Mouse (Mus musculus) cerebellum, adult 9-11 months (tissue): Measurements from ENCODE around the gene Nsmf.

Experiments
- DNase-seq: peaks from one replicate; pipeline ENCODE4 v3.0.0; 2022

Nsmf gene

DNA sequence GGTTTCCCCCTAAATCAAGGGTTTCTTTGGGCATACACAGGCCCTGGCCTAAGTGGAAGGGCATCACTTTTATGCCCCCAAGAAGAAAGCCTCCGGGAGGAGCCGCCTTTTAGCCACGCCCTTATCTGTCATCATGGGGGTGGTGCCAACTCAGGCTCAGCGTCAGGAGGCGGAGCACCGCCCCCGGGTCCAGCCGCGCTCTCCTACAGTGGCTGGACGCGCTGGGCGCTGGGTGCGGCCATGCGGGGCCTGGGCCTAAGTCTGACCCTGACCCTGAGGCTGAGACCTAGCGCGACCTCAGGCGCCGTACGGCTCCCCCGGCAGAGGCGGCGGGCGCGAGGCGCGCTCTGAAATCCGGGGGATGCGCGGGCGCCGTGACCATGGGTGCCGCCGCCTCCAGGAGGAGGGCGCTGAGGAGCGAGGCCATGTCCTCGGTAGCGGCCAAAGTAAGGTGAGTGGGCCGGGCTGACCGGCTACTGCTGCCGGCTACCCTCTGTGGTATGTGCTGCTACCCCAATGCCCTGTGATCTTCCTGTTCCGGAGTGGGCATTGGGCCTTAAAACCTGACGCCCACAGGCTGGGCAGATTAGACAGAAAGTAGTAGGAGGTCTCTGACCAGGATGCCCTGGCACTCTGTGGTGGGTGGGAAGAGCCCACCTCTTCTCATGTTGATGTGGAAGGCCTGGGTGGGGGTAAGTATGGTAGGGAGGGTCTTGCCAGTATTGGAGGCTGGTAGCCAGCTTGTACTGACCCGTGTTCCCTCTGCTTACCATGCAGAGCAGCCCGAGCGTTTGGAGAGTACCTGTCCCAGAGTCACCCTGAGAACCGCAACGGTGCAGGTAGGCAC, at the start of gene Nsmf:
Gene Nsmf, plus strand, starts transcription at position 135 of the 847 bp plus-strand sequence.
- DNase-seq = peak; percentile 82

GRCm38 (mm10) chr2:25006767-25007166, 47.4 kb upstream of the Nsmf start:
- DNase-seq = no peak

- no peak for DNase-seq
These were observed 45.9 kb upstream of the Nsmf start for GRCm38 (mm10) chr2:25008250-25008649.

DNA sequence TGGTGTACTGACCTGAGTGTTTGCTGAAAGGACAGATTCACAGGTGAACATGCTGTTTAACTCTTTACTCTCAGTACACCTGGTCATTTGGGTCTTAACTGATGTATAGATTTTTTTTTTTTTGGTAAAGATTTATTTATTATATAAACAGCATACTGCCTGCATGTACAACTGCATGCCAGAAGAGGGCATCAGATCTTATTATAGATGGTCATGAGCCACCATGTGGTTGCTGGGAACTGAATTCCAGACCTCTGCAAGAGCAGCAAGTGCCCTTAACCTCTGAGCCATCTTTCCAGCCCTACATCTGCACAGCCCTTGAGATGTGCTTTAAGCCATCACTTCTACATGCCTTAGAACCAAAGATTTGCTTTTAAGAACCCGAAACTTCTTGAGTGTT, 31.5 kb upstream of the Nsmf start:
- no peak for DNase-seq

- no peak for DNase-seq
These were observed 29.0 kb upstream of the Nsmf start for GRCm38 (mm10) chr2:25025109-25025508.

- DNase-seq = no peak
These were observed 19.2 kb upstream of the Nsmf start for GRCm38 (mm10) chr2:25034994-25035393.

DNA sequence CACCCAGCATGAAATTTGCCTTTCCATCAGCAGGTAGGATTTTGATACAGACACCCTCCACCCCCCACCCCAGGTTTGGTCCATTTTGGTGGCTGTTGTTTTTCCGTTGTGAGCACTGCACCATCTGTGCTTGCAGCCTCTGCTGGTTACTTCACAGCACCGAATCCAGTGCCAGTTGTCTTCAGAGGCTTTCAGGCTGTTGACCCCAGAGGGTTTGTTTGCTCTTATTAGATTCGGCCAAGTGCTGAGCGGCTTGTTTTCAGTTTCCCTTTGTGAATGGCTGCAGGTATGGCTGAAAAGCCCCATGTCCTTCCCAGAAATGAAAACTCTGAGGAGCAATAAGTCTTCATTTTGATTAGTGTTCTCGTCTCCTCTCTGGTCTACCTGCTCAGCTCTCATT, 14.1 kb upstream of the Nsmf start:
- DNase-seq = no peak

- peak; percentile 91 for DNase-seq
These were observed 3.2 kb upstream of the Nsmf start for GRCm38 (mm10) chr2:25050921-25051320.

GRCm38 (mm10) chr2:25051450-25051849, 2.7 kb upstream of the Nsmf start:
- no peak for DNase-seq

GRCm38 (mm10) chr2:25053101-25053500, 1.1 kb upstream of the Nsmf start:
- DNase-seq = no peak

DNA sequence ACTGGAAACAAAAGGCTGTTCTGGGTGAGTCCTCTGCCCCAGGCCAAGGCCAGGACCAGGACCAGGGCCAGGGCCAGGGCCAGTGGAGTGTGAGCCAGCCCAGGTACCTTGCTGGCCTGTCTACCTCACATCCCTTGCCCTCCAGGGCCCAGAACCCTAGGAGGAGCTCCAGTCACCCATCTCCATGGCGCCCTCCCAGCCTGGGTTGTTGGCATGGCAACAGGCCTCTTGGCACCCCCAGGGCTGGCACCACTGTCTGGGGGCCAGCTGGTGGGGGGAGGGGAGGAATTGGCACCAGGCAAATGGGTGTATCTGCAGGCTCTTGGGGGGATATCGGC, 882 bp downstream of the Nsmf start:
- peak; percentile 69 for DNase-seq

DNA sequence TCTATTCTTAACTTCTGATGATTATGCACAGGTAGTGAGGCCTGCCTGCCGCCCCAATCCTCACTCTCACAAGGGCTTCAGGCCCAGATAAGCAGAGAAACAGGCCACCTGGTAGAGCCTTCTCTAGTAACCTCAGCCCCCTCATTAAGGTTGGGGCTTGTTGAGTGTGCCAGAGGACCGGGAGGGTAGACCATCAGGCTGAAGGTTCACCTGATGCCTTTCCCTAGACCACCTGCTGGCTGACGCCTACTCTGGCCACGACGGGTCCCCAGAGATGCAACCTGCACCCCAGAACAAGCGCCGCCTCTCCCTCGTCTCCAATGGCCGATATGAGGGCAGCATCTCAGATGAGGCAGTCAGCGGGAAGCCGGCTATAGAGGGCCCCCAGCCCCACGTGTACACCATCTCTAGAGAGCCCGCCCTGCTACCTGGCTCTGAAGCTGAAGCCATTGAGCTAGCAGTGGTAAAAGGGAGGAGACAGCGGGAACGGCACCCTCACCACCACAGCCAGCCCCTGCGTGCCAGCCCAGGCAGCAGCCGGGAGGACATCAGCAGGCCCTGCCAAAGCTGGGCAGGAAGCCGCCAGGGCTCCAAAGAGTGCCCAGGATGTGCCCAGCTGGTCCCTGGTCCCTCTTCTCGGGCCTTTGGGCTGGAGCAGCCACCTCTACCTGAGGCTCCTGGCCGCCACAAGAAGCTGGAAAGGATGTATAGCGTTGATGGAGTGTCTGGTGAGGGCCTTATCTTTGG, 1.4 kb downstream of the Nsmf start:
- peak; percentile 40 for DNase-seq

- no peak for DNase-seq
These were observed 4.8 kb downstream of the Nsmf start for GRCm38 (mm10) chr2:25058926-25059325.

GRCm38 (mm10) chr2:25063523-25063922, 9.4 kb downstream of the Nsmf start:
- no peak for DNase-seq

GRCm38 (mm10) chr2:25064285-25064684, 10.1 kb downstream of the Nsmf start:
- no peak for DNase-seq

GRCm38 (mm10) chr2:25065537-25065936, 11.4 kb downstream of the Nsmf start:
- DNase-seq = no peak

DNA sequence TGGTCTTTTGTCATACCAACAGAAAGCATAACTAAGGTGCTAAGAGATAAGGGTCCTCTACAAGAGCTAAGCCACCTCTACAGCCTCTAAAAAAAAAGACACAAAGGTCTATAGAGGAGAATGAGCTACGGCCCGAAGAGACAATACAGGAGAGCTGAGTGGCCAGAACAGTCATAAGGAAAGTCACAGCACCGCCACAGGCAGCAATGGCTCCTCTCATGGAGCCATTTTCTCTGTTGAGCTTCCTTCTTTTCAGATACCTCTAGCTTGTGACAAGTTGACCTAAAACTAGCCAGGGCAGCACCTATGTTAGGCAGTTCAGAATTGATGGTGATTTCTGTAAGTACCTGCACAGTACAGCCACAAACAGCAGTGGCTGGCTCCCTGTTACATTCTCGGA, 12.4 kb downstream of the Nsmf start:
- DNase-seq = no peak

GRCm38 (mm10) chr2:25069537-25069936, 15.4 kb downstream of the Nsmf start:
- DNase-seq = no peak

DNA sequence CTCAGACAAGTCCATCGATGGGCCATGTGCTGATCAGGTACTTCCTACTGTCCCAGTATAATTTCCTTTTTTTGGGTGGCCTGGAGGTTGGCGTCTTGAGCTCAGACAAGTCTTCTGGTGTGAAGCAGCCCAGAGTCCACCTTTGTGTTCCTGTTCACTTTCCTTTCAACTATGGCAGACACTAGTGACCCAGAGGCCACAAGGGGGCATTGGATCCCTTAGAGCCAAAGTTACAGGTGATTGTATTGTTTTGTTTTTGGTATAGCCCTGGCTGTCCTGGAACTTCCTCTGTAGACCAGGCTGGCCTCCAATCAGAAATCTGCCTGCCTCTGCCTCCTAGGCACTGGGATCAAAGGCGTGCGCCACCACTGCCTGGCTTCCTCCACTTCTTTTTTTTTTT, 18.2 kb downstream of the Nsmf start:
- no peak for DNase-seq

DNA sequence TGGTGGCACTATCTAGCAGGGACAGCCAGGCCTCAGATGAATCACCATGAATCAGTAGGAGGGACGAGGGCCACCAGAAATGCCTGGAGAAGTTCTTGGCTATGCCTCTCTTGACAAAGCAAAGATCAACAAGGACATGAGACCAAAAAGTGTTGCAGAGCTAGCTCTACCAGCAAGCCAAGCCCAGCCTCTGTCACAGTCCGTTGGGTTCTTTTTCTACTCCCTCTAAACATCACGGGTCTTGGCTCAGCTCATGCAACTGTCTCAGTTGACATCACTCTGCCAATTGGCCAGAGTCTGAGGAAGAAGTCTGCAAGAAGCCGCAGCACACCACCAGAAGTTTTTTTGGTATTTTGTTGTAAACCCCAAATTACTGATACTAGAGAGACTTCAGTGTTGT, 21.4 kb downstream of the Nsmf start:
- DNase-seq = no peak

- no peak for DNase-seq
These were observed 24.8 kb downstream of the Nsmf start for GRCm38 (mm10) chr2:25078967-25079366.

DNA sequence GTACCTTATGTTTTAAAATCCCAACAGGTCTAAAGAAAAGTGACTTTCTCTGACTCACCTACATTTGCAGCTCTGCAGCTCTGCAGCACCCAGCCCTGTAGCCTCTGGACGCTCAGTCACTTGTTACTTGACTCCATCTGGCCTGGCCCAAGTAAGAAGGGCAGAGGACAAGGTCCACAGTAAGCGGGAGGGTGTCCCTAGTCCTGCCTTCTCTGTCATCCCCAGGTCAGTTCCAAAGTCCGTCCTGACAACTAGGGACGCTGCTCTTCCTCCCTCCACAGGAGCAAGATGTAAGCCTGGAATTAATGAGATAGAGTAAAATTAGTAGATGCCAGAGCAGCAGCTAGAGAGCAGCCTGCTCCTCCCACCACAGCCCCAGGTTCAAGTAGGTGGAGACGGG, 25.9 kb downstream of the Nsmf start, which contains the start of gene Entpd8:
Gene Entpd8, plus strand, starts transcription at position 229 of the 400 bp plus-strand sequence.
- no peak for DNase-seq

DNA sequence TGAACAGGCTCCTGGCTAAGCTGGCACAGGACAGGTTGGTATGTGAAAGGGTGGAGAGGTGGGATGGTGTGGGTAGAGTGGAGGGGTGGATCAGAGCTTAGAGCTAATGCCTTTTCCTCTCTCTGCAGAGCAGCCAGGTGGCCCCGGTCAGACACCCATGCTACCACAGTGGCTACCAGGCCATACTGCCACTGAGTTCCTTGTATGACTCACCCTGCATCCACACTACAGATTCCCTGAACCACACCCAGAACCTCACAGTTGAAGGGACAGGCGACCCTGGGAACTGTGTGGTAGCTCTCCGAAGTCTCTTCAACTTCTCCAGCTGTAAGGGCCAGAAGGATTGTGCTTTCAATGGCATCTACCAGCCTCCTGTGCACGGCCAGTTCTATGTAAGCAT, 29.5 kb downstream of the Nsmf start:
- no peak for DNase-seq

DNA sequence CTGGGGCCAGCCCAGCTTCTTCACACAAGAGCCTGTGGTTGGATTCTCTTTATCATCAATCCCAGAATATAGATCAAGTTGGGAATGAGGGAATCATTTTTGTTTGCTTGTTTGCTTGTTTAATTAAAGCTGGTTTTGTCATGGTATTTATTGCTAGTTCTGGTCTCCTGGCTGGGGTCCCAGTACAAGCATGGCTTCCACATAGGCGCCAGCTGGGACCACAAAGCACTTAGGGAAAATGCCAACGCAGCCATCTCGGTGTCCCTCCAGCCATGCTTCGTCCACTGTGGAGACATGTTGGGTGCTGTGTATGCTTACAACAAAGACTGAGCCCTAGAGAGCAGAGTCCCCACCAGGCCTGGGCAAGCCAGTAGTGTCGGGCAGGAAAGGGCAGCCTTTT, 31.4 kb downstream of the Nsmf start:
- no peak for DNase-seq
